ENCODE assay signal across 35 mouse cellular contexts in genomic region chr3:39528087-39528486, GRCm38 (mm10).
"Had no signal": no experiment of that assay in that cellular context is flagged by ENCODE, and none has a peak within 500 bp of the region (broad histone marks: within the 10 kb centered on the region; RNA-seq: fewer than 3 reads in every experiment).

No protein-coding gene starts in this region.

- H3K9ac ChIP-seq: heart, embryonic 12.5 days; heart, embryonic 13.5 days; heart, embryonic 15.5 days; hindbrain, embryonic 12.5 days; hindbrain, embryonic 13.5 days; hindbrain, embryonic 14.5 days; hindbrain, embryonic 15.5 days; intestine, embryonic 15.5 days; kidney, embryonic 15.5 days had no signal

- H3K27ac ChIP-seq: heart, embryonic 10.5 days; heart, embryonic 13.5 days; heart, embryonic 15.5 days; hindbrain, embryonic 10.5 days; hindbrain, embryonic 12.5 days; hindbrain, embryonic 13.5 days; hindbrain, embryonic 14.5 days; hindbrain, embryonic 15.5 days; hindbrain, postnatal 0 days; intestine, embryonic 15.5 days; kidney, embryonic 15.5 days; kidney, postnatal 0 days had no signal

- H3K36me3 ChIP-seq: heart, embryonic 10.5 days; heart, embryonic 12.5 days; heart, embryonic 13.5 days; heart, embryonic 15.5 days; hindbrain, embryonic 10.5 days; hindbrain, embryonic 12.5 days; hindbrain, embryonic 13.5 days; hindbrain, embryonic 15.5 days; intestine, embryonic 15.5 days; kidney, embryonic 15.5 days had no signal

- H3K4me1 ChIP-seq: heart, embryonic 12.5 days; heart, embryonic 13.5 days; heart, embryonic 15.5 days; hindbrain, embryonic 10.5 days; hindbrain, embryonic 12.5 days; hindbrain, embryonic 13.5 days; hindbrain, embryonic 15.5 days; intestine, embryonic 15.5 days; kidney, embryonic 15.5 days had no signal

- ATAC-seq: hindbrain, embryonic 16.5 days; hindbrain, postnatal 0 days; inflammation-experienced regulatory T-cells, adult 6 months; intestine, embryonic 15.5 days; intestine, embryonic 16.5 days; intestine, postnatal 0 days had no signal

- H3K9me3 ChIP-seq: heart, embryonic 10.5 days; heart, embryonic 12.5 days; heart, embryonic 13.5 days; heart, embryonic 15.5 days; hindbrain, embryonic 10.5 days; hindbrain, embryonic 12.5 days; hindbrain, embryonic 13.5 days; hindbrain, embryonic 15.5 days; intestine, embryonic 15.5 days; kidney, embryonic 15.5 days had no signal

- H3K4me2 ChIP-seq: heart, embryonic 11.5 days; heart, embryonic 12.5 days; heart, embryonic 13.5 days; heart, embryonic 15.5 days; hindbrain, embryonic 12.5 days; hindbrain, embryonic 13.5 days; hindbrain, embryonic 14.5 days; hindbrain, embryonic 15.5 days; intestine, embryonic 15.5 days; kidney, embryonic 15.5 days had no signal

- H3K4me3 ChIP-seq: heart, embryonic 10.5 days; heart, embryonic 12.5 days; heart, embryonic 13.5 days; heart, embryonic 15.5 days; hindbrain, embryonic 10.5 days; hindbrain, embryonic 12.5 days; hindbrain, embryonic 13.5 days; hindbrain, embryonic 15.5 days; intestine, embryonic 15.5 days; kidney, embryonic 15.5 days; layer of hippocampus, adult 2 months had no signal

- H3K27me3 ChIP-seq: heart, embryonic 12.5 days; heart, embryonic 13.5 days; heart, embryonic 15.5 days; hindbrain, embryonic 12.5 days; hindbrain, embryonic 13.5 days; hindbrain, embryonic 15.5 days; intestine, embryonic 15.5 days; kidney, embryonic 15.5 days had no signal

- DNase-seq: heart, postnatal 10 days; heart, postnatal 14 days; heart, postnatal 36 days; heart, postnatal 4 days; kidney, adult 11 months; kidney, adult 18-20 months; kidney, adult 2 months; kidney, adult 8-10 months; kidney, adult 9 months; kidney, postnatal 10 days; kidney, postnatal 14 days; kidney, postnatal 25 days; kidney, postnatal 36 days; kidney, postnatal 4 days; layer of hippocampus, adult 9-11 months; layer of hippocampus, postnatal 36 days had no signal
